Mouse (Mus musculus) lung, adult 2 months (tissue): ENCODE data around the gene Nacc2.

Experiments used
- CTCF ChIP-seq: fragments of 200-500 bp; IDR thresholded peaks from 2 replicates; pipeline ENCODE4 v1.5.1; 2011; ENCODE audit warnings: mild to moderate bottlenecking, low read length, control low read depth; ENCODE audit not compliant: insufficient read depth
- POLR2A ChIP-seq: fragments of 200-500 bp; IDR thresholded peaks from 2 replicates; pipeline ENCODE4 v1.6.1; 2011; ENCODE audit warnings: low read depth, mild to moderate bottlenecking, control low read depth, low read length, borderline replicate concordance; ENCODE audit errors: extremely low read depth

DNA sequence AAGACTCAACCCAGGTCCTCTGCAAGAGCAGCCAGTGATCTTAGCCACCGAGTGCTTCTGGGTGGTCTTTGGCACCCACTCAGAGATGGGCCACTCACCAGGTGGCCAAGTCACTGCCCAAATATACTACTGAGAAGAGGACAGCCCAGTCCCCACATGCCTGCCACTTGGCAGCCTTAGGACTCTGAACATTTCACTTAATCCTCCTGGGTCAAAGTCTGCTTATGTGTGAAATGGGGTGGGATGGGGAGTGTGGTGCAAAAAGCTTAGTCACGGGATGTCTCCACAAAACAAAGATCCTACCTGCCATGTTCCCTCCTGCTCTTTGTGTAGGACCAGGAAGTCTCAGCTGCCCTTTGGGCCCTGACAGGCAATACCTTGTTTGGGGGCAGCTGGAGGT, 49.1 kb upstream of the Nacc2 start:
- TF ChIP-seq CTCF (no peak), POLR2A (no peak)
